Mouse (Mus musculus): ENCODE results near the gene Rps15.

The Rps15 gene

GRCm38 (mm10) chr10:80321014-80321669 lies 28.9 kb downstream of the Rps15 start:
- no peak for DNase-seq

- DNase-seq: no peak
Observed at GRCm38 (mm10) chr10:80321670-80322581, 29.7 kb downstream of the Rps15 start.

DNA sequence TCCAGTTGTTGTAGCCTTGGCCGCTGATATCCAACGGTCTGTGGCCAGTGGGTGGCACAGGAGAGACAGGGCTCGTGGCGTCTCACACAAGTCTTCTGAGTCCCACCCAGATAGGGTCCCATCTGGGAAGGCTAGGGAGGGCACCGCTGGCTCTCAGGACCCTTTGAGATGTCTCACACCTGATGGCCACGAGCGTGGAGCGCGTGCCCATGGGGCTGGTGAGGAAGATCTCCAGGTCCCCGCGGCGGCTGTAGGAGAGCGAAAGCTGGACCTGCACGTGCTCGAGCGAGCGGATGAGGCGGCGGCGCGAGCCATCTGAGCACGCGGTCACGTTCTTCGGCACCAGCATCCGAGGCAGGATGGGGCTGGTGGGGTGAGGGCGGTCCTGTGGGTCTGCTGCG lies 30.6 kb downstream of the Rps15 start:
- DNase-seq: no peak

DNA sequence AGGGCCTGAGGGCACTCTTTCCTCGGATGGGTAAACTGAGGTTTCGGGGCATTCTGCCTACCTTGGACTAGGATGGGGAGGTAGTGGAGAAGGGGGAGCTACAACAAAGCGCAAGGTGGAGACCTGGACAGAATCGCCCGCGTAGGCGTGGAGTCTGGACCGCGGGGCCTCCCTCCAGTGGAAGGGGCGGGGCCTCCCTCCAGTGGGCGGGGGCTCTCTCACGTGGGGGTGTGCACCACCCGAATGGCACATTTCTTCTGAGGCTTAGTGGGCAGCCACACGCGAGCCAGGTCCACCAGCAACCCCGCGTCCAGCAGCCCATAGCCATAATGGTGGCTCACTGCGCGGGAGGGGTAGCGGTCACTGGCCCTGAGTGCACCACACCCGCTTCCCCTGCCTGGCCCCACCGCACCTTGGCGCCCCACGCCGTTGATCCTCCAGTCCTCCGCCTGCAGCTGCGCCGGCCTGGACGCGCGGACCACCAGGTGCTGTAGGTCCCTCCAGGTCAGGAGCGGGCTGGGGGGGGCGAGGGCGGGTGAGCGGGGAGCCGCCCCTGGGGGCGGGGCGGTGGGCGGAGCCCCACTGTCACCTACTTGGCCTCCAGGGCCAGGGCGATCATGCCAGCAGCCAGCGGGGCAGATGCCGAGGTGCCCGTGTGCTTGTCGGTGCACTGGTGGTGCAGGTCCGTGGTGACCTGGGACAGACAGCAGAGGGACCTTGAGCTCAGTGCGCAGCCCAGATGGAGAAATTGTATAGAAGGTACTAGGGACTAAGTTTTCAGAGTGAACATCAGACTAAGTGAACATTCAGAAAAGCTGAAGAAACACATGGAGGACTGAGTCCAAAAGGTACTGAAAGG lies 31.2 kb downstream of the Rps15 start:
- peak; percentile 60 for DNase-seq

DNA sequence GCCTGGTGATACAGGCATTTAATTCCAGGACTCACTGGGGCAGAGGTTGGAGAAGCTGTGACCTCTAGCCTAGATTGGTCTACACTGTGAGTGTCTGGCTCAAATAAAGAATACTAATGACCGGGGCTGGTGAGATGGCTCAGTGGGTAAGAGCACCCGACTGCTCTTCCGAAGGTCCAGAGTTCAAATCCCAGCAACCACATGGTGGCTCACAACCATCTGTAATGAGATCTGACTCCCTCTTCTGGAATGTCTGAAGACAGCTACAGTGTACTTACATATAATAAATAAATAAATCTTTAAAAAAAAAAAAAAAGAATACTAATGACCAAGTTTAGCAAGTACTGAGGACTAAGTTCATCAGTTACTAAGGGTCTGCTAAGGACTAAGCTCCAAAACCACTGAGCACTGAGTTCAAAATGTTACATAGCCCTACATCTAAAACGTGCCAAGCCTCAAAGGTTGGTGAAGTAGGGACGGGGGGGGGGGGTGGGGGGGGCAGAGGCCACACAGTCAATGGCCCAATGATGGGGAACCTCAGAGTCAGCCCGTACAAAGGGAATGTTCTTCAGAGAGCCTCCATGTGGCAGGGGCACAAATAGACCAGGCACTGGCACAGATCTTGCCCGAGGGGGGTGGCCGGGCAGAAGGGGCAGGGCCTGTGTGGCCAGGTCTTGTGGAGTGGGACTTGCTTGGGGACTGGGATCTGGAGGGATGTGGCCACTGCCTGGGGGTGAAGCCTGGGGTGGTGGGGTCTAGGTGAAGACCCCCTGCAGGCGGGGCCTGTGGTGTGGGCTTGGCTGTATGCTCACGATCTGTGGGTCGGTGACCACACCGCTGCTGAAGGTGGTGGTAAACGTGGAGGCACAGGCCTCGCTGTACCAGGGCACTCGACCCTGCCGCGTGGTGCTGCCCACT lies 32.1 kb downstream of the Rps15 start:
- DNase-seq: no peak

GRCm38 (mm10) chr10:80325045-80325444 lies 32.8 kb downstream of the Rps15 start:
- no peak for DNase-seq

DNA sequence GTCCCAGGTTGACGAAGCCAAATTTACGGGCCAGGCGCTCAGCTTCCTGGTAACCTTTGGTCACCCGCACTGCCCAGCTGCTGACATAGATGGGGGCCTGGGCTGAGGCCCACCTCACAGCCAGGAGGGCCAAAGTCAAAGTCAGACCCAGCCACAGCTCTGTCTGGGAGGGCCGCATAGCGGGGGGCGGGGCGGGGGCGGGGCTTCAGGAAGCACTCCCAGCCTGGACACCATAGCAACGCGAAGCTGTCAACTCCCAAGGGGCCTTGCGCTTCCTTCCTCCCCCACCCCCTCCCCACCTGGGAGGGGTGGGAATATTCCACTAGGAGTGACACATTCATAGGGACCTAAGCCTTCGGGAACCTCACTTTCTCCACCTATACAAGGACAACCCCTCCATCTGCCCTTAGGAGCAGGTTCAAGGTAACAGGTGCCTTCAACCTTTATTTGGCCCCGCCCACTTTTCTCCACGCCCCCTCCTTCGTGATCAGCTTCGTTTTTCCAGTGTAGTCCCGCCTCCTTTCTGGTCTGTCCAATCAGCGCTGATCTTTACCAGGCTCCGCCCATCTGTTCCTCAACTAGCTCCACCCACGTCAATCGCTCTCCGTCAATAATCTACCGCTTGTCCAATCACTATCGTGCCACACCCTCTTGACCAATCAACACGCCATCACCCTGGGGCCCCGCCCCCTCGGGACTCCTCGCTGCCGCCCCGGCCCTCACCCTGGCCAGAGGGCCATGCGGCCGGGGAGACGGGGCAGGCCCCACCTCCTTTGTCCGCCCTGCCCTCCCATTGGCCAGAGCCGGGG lies 37.2 kb downstream of the Rps15 start, which contains the start of the genes Pcsk4 and Reep6:
Gene Pcsk4, minus strand, starts transcription at position 226 of the 809 bp plus-strand sequence.
Gene Reep6, plus strand, starts transcription at position 681 of the 809 bp plus-strand sequence.
- peak; percentile 92 for DNase-seq

DNA sequence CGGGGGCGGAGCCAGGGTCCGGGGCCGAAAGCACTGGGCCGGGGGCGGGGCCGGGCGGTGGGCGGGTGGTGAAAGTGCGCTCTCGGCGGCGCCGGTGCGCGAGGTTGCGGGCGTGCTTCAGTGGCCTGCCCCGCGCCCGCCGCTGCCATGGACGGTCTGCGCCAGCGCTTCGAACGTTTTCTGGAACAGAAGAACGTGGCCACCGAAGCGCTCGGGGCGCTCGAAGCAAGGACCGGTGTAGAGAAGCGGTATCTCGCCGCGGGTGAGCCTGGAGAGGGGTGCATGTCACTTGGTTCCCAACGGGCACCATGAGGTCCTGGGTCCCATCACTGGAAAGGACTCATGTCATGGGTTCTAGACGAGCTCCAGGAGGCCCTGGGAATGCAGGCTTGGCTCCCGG lies 37.8 kb downstream of the Rps15 start:
- DNase-seq: no peak

DNA sequence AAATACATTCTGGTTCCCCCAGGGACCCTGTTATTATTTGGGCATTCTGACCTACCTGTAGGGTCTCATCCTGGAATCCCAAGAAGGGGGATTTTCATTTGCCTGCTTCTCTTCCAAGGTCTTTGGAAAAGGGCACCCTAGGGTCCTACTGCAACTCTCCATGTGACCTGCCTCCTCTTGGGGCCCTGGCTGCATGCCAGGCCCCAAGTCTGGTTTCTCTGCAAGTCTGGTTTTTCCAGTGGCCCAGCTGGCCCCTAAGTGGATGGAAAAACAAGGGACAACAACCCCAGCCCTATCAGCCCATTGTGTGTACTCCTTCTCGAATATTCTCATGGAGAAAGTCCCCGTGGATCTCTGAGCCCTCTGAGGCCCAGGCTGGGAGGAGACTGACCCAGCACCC lies 38.6 kb downstream of the Rps15 start:
- no peak for DNase-seq

DNA sequence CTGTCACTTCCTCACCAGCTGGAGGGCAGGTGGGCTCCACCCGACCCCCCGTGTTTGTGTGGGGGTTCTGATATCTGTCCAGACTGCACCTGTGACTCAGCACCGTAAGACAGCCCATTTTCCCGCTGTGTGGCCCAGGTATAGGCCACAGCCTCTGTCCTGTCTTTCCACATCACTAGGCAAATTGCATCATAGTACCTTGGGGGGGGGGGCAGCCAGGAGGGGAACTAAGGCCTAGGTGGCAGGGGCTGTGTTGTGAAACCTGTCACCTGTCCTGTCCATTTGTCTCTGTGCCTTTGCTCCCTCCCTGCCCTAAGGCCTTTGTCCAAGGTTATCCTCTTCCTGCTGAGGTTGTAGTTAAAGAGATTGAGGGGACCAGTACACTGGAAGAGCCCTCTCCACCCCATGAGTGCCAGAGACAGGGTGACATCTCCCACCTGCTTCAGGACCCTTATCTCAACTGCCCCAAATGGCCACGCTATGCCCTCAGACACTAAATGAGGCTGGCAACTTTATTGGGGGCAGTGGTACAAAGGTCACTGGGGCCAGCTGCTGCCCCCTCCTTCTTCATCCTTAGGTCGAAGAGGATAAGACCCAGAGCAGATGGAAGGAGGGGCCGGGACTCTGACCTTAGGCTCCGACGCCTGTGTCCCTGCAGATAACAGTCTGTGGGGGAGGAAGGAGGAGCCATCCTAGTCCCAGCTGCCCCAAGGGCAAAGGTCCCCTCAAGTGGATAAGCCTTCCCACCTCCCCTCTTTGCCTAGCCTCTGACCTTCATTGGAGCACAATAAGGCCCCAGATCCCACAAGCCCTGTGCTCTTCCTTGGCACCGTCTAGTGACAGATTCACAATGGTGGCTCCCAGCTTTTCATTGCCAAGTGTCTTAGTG lies 39.6 kb downstream of the Rps15 start:
- no peak for DNase-seq

GRCm38 (mm10) chr10:80332525-80332989 lies 40.3 kb downstream of the Rps15 start:
- no peak for DNase-seq

- DNase-seq: no peak
Observed at GRCm38 (mm10) chr10:80336263-80336662, 44.0 kb downstream of the Rps15 start.

DNA sequence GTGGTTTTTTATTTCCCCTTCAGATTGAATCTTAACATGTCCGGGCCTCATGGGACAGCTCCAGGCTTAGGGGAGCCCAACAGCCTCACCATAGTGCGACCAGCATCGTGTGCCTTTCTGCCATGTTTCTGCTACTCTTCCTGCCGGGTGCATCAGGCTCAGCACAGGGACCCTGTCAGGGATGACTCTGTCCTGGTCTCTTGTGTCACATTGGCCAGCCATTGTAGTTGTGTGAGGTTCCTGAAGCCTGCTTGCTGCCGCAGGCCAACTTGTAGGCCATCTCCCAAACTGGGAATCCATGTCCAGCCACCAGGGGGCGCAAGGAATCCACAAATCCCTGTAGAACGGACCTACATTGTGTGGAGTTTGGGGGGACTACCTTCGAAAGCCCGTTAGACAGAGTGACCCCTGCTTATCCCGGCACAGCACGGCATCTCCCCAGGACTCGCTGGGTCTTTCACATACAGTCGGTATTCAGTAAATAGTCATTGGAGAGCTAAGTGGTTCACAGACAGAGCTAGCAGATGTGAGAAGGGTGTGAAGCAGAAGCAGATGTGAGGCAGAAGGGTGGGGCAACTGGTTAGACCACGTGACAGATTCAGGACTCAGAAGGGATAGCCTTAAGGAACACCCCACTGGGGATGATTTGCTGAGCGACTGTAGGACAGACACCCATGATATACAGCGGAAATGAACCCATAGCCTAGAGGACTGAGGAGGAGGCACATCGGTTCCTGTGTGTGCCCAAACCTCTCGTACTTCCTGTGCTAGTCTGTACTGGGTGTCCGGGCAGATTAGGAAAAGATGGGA lies 47.9 kb downstream of the Rps15 start:
- DNase-seq: peak; percentile 89

- DNase-seq: no peak
Observed at GRCm38 (mm10) chr10:80341026-80341425, 48.8 kb downstream of the Rps15 start.

- no peak for DNase-seq
Observed at GRCm38 (mm10) chr10:80341491-80342304, 49.4 kb downstream of the Rps15 start.

DNA sequence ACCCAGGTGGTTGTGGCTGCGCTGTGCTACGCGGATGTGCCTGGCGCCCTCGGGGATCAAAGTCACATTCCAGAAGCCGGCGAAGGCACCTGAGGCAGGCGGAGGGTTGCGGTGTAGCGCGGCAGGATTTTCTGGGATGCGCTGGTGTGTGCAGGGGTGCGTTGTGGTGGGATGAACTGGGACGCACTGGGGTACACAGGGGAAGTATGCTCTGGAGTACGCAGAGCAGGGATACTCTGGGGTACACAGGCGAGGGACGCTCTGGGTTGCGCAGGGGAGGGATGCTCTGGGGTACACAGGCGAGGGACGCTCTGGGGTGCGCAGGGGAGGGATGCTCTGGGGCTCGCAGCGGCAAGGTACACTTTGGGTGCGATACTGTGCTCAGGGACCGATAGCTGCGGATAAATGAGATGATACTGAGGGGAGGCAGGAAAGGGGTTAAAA lies 50.1 kb downstream of the Rps15 start:
- no peak for DNase-seq

DNA sequence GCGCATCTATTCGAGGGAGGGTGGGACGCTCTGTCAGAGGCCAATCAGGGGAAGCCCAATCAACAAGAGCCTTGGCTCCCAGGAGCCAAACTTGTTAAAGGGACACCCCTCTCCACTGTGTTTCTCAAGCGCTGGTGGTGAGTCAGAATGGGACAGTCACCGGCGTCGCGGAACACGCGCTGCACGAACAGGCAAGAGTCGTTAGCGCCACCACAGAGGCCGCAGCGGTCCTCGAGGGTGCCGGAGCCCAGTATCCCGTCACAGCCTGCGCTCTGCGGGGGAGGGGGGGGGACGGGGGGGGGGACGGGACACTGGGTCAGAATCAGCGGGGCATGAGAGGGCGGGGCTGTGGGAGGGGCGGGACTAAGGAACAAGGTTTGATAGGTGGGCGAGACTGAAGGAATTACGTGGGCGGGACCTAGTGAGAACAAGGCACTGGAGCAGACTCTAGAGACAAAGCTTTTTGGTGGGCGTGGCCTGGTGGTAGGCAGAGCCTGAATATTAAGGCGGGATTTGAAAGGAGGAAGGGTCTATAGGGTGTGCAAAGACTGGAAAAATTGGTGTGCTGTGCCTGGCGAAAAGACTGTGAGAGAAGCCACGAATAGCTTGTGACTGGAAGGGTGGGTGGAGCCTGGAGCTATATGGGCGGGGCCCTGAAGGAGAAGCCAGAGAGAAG lies 50.6 kb downstream of the Rps15 start:
- DNase-seq: no peak

Data from right cerebral cortex, postnatal 14 days (tissue).